Mouse (Mus musculus) bone marrow, adult 2 months (tissue): ENCODE measurements at regions not wholly inside any gene's neighbourhood (a gene's known extent, or its start where the extent isn't known, plus 50 kb on each side); places are given as distances from the start of the nearest gene placed in this dataset.

Source experiments
- H3K27ac ChIP-seq: fragments of 200-500 bp; 2 replicates; pipeline ENCODE4 v1.5.1; 2012; ENCODE audit warnings: low read depth, mild to moderate bottlenecking, control low read depth, inconsistent platforms, low read length; ENCODE audit not compliant: control insufficient read depth, poor library complexity, insufficient read depth
- H3K4me1 ChIP-seq: fragments of 200-500 bp; 2 replicates; pipeline ENCODE4 v1.6.1; 2011; ENCODE audit warnings: low read length; ENCODE audit not compliant: control insufficient read depth, insufficient read depth
- H3K4me3 ChIP-seq: fragments of 200-500 bp; replicated peaks from 2 replicates; pipeline ENCODE3; 2011; ENCODE audit warnings: mild to moderate bottlenecking, low read depth, low read length, control low read depth; ENCODE audit not compliant: control insufficient read depth
- CTCF ChIP-seq: fragments of 200-500 bp; IDR thresholded peaks from 2 replicates; pipeline ENCODE4 v1.5.1; 2011; ENCODE audit warnings: low read length, control low read depth; ENCODE audit not compliant: control insufficient read depth, insufficient read depth
- POLR2A ChIP-seq: fragments of 200-500 bp; IDR thresholded peaks from 2 replicates; pipeline ENCODE4 v1.6.1; 2011; ENCODE audit warnings: low read depth, mild to moderate bottlenecking, control low read depth, low read length, borderline replicate concordance; ENCODE audit not compliant: control insufficient read depth
- WGBS: fragments of 180-500 bp; shearing (Covaris S2); methylation state at CpG from one replicate; pipeline ENCODE4 v1.1.7; 2018; 5-methylcytosine and 5-hydroxymethylcytosine counted together

DNA sequence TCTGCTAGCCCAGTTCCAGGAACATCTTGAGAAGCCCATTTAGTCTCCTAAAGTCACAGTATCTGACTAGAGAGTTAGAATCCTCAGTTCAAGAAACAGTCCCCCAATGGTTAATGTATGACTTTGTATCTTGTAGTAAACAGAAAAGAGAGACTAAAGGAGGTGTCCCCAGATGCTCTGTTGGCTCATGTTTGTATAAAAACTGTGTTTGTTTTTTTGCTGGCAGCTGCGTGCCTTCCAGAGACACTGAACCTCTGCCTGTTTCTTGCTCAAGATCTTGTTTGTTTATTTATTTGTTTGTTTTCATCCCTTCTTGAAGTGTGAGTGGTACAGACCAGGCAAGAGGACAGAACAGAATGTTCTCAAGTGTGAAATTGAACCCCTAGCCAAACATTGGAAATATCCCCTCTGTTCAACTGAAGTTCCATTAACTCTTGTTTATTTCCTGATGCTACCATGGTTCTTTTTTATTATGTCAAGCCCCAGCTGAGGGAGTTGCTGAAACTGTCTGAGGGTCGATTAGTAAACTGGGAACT is 451.3 kb upstream of the Ube2e3 start:
- Histone ChIP-seq H3K4me3 (no peak overlapping the region), H3K27ac (no peak overlapping the region), H3K4me1 (no peaks in the 10 kb centered on the region)
- TF ChIP-seq POLR2A (no peak), CTCF (no peak)
- 53% methylated on average over 2 of the region's 2 CpGs for WGBS

DNA sequence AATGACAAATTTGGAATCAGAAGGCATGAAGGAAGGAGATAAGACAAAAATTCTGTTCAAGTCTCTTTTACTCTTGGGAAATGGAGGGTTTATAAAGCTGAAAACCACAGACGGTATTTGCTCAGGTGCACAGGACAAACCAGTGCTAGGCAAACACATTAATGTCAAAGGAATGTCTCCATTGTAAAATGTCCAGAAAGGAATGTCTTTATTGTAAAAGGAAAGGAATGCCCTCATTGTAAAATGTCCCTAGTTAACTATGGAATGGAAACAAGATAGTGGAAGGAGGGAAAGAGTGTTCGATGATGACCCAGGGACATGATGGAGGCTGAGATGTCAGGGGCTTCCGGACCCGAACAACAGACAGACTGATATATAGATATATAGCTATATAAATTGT is 454.9 kb upstream of the Ube2e3 start:
- H3K4me3 ChIP-seq, result no peak overlapping the region
- WGBS, result 83% methylated on average over 4 of the region's 4 CpGs
- H3K27ac ChIP-seq, result no peak overlapping the region
- TF ChIP-seq CTCF (no peak), POLR2A (no peak)
- H3K4me1 ChIP-seq, result no peaks in the 10 kb centered on the region

DNA sequence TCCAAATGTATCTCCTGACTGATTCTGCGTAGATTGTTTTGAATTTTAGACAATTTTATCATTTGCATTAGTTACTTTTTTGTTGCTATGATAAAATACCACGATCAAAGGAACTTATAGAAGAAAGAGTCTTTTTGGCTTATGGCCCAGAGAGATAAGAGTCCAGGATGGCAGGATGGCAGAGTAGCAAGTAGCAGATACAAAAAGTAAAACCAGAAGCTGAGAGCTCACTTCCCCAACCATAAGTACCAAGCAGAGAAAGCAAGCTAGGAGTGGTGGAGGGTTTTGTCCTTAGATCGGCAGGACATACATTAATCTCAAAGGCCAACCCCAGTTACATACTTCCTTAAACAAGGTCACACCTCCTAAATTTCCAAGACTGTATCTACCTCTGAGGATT is 457.7 kb upstream of the Cwc22 start:
- no peak for TF ChIP-seq POLR2A
- TF ChIP-seq CTCF, result no peak
- 48% methylated on average over 3 of the region's 3 CpGs for WGBS
- Histone ChIP-seq H3K4me3 (no peak overlapping the region), H3K4me1 (no peaks in the 10 kb centered on the region), H3K27ac (no peak overlapping the region)

DNA sequence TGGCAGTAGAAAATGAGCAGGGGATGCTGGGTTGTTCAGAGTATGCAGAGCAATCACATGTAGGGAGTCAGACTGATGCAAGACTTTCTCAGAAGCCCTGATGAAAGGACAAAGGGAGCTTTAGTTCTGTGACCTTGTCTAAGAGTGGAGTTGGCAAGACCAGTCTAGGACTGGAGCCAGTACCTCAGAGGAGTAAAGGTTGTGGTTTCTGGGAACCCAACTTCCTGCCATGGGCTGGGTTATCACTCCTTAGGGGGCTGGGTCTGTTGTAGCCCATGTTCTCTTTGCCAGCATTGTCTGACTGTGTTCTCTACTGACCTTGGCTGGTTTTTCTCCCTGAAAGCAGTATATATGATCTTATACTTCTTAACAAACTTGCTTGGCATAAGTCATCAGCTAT is 453.1 kb upstream of the Cwc22 start:
- no peaks in the 10 kb centered on the region for H3K4me1 ChIP-seq
- no peak overlapping the region for H3K27ac ChIP-seq
- H3K4me3 ChIP-seq, result no peak overlapping the region
- TF ChIP-seq CTCF (no peak), POLR2A (no peak)

DNA sequence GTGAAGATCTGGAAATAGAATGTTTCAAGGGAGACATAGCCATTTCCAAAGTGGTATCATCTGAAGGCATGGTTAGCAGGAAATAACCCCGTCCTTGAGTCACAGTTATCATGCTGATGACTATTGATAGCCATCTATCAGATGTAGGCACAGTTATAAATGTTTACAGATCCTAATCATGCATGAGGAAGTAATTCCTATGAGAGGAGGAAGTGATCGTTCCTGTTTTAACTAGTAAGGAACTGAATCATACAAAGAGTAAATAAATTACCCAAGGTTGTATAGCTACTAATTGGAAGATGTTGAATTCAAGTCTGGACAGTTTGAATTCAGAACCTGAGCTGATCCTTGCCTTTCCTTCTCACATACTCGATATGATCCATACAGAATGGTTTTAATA is 450.7 kb upstream of the Cwc22 start:
- 36% methylated on average over 3 of the region's 3 CpGs for WGBS

DNA sequence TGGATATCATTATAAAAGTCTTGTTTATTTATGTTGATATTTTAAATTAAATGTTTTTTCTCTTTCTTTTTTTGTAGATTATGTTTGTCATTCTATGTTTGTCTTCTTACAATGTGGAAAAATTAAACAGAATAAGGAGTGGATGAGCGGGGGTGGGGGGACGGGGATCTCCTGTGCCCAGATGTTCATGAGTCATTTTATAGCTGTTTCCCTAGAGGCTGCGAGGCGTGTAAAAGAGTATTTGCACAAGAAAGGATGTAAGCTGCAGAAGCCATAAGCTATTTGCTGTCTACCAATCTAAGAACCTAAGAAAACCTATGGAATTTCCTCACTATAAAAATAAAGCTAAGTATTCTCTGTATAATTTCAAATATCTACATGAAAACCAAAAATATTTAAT is 446.9 kb upstream of the Cwc22 start:
- WGBS, result 88% methylated on average over 4 of the region's 4 CpGs
- Histone ChIP-seq H3K4me1 (no peaks in the 10 kb centered on the region), H3K27ac (no peak overlapping the region), H3K4me3 (no peak overlapping the region)
- no peak for TF ChIP-seq POLR2A
- TF ChIP-seq CTCF, result no peak

More for the DNA sequence above, 450.7 kb upstream of the Cwc22 start:
- no peak for TF ChIP-seq POLR2A
- no peak for TF ChIP-seq CTCF
- no peaks in the 10 kb centered on the region for H3K4me1 ChIP-seq
- no peak overlapping the region for H3K4me3 ChIP-seq
- H3K27ac ChIP-seq, result no peak overlapping the region

DNA sequence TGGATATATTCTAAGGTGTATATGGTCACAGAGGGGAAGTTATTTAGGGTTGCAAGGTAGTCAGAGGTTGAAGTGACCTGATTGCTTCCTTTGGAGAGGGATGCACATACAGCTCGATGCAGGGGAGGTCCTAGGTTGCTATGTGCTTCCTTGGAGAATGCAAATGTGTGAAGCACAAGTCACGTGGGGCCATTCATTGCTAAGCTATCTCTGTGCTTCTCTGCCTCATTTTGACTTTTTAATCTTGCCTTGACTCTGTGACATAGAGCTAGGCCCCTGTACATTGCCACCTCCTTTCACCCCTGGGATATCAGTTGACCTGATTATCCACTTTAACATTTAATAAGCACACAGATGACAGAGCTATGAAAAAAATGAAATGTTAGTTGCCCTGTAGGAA is 446.2 kb upstream of the Cwc22 start:
- H3K4me1 ChIP-seq, result no peaks in the 10 kb centered on the region
- H3K27ac ChIP-seq, result no peak overlapping the region
- no peak overlapping the region for H3K4me3 ChIP-seq
- no peak for TF ChIP-seq CTCF
- no peak for TF ChIP-seq POLR2A
- 69% methylated on average over 2 of the region's 2 CpGs for WGBS

DNA sequence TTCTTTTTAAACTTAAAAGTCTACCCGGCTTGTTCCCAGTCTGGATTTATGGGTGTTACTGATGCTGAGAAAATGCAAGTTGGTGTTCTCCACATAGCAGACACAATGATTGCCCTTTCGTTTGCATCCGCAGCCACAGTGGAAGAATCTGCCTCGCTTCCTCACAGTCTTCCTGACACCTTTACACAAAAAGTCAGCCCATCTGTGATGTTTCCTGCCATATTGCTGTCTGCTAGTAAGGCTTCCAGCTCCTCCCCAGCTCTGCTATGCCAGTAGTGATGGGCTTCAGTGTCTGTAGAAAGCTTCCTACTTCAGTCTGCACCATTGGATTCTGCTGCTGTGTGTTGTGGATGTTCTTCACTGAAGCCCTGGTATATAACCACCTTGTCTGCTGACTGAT is 441.8 kb upstream of the Cwc22 start:
- 65% methylated on average over 4 of the region's 4 CpGs for WGBS
- H3K4me1 ChIP-seq, result no peaks in the 10 kb centered on the region
- H3K4me3 ChIP-seq, result no peak overlapping the region
- no peak overlapping the region for H3K27ac ChIP-seq
- TF ChIP-seq CTCF (no peak), POLR2A (no peak)

DNA sequence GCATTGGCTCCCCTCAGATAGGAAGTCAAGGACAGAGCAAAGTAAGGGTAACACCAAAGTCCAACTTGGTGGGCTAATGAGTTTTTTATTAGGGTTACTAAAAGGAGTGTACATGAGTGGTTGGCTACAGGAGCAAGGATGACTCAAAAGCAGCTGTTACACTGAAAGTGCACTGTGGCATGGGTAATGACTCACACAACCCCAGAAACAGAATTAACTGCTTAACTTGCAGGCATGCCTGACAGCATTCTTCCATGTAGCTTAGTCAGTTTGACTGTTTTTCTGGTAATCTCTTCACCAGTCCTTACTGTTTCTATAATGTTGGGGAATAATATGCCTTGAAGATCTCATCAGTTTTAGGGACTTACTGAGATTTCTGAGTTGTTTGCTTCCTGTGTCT is 435.1 kb upstream of the Cwc22 start:
- Histone ChIP-seq H3K4me1 (no peaks in the 10 kb centered on the region), H3K4me3 (no peak overlapping the region), H3K27ac (no peak overlapping the region)
- no peak for TF ChIP-seq POLR2A
- no peak for TF ChIP-seq CTCF
